Mouse (Mus musculus) hindbrain, embryonic 12.5 days (tissue): ENCODE data around the gene Gcnt3. TPM values are rescaled to one million over a fixed set of nuclear protein-coding genes. Genes with fewer than 3 reads are reported as not detected.
"Not testable (repeated sequence)": the region's sequence is repeated elsewhere in the genome, so short reads cannot be mapped to it uniquely, and the experiment has no call there.

Source experiments
- ATAC-seq: fragments of 200-750 bp; cut with Nextera tagmentation; 2 replicates; pipeline ENCODE4 v1.8.0; 2017; ENCODE audit warnings: moderate TSS enrichment; ENCODE audit not compliant: low FRiP score
- H3K27ac ChIP-seq: fragments of 300-500 bp; sonication (generic); 2 replicates; pipeline ENCODE4 v1.5.1; 2016; ENCODE audit warnings: mild to moderate bottlenecking
- H3K27me3 ChIP-seq: fragments of 300-500 bp; sonication (generic); 2 replicates; pipeline ENCODE4 v1.6.1; 2016; ENCODE audit warnings: mild to moderate bottlenecking
- H3K36me3 ChIP-seq: fragments of 300-500 bp; sonication (generic); 2 replicates; pipeline ENCODE4 v1.6.1; 2016; ENCODE audit warnings: mild to moderate bottlenecking
- H3K4me1 ChIP-seq: fragments of 300-500 bp; sonication (generic); 2 replicates; pipeline ENCODE4 v1.6.1; 2016
- H3K4me2 ChIP-seq: fragments of 300-500 bp; sonication (generic); replicated peaks from 2 replicates; pipeline ENCODE4 v1.6.1; 2016; ENCODE audit warnings: mild to moderate bottlenecking
- H3K4me3 ChIP-seq: fragments of 300-500 bp; sonication (generic); 2 replicates; pipeline ENCODE4 v1.5.1; 2016; ENCODE audit warnings: mild to moderate bottlenecking
- H3K9ac ChIP-seq: fragments of 300-500 bp; sonication (generic); 2 replicates; pipeline ENCODE4 v1.6.1; 2016; ENCODE audit warnings: mild to moderate bottlenecking, moderate library complexity
- H3K9me3 ChIP-seq: fragments of 300-500 bp; sonication (generic); replicated peaks from 2 replicates; pipeline ENCODE4 v1.6.1; 2016; ENCODE audit warnings: mild to moderate bottlenecking
- WGBS: fragments of 180-500 bp; shearing (Covaris S2); methylation state at CpG from one replicate; pipeline ENCODE4 v1.1.7; 2016; 5-methylcytosine and 5-hydroxymethylcytosine counted together
- polyA plus RNA-seq: library from polyadenylated mRNA; unstranded; fragments of >200 nt; fragmentation: Nextera tagmentation; extraction: Ambion mirVana; gene quantifications from 2 replicates; pipeline ENCODE4 v1.2.1, GENCODE M21; 2016

Gene Gcnt3
- polyA plus RNA-seq, 1 experiment from 2014 or later: not detected

DNA sequence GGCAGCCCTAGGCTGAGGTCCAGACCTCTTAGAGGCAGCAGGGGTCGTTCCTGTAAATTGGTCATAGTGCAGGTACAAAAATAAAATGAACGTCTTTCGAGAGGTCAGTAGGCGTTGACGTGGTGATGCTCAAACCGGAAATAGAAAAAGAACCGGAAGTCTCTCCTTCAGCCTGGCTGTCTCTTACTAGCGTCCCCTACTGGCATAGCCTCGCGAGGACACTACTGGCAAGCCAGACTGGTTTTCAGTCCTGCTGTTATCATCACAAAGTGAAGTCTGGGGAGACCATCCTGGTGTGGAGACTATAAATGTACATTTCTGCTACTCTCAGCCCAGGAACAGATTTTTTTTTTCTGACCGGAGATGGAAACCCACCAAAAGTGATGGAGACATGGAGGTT lies 2.7 kb upstream of the Gcnt3 start:
- Histone ChIP-seq H3K4me3 (no peak overlapping the region), H3K27me3 (no peaks in the 10 kb centered on the region), H3K4me2 (no peak overlapping the region), H3K4me1 (no peaks in the 10 kb centered on the region), H3K36me3 (no peaks in the 10 kb centered on the region), H3K27ac (no peak overlapping the region), H3K9me3 (no peaks in the 10 kb centered on the region), H3K9ac (no peak overlapping the region)
- no peak for ATAC-seq
- 88% methylated on average over 11 of the region's 11 CpGs for WGBS

GRCm38 (mm10) chr9:70039597-70040385 lies 1.9 kb upstream of the Gcnt3 start:
- no peak overlapping the region for H3K27ac ChIP-seq
- 88% methylated on average over 6 of the region's 6 CpGs for WGBS
- H3K36me3 ChIP-seq: no peaks in the 10 kb centered on the region
- no peaks in the 10 kb centered on the region for H3K9me3 ChIP-seq
- ATAC-seq: no peak
- H3K9ac ChIP-seq: no peak overlapping the region
- no peaks in the 10 kb centered on the region for H3K27me3 ChIP-seq
- H3K4me2 ChIP-seq: no peak overlapping the region
- no peak overlapping the region for H3K4me3 ChIP-seq
- no peaks in the 10 kb centered on the region for H3K4me1 ChIP-seq

GRCm38 (mm10) chr9:70036646-70037045 lies 1.2 kb downstream of the Gcnt3 start:
- H3K9me3 ChIP-seq: no peaks in the 10 kb centered on the region
- no peak overlapping the region for H3K9ac ChIP-seq
- no peak overlapping the region for H3K4me2 ChIP-seq
- H3K27ac ChIP-seq: no peak overlapping the region
- no peak for ATAC-seq
- 77% methylated on average over 4 of the region's 4 CpGs for WGBS
- H3K27me3 ChIP-seq: no peaks in the 10 kb centered on the region
- no peak overlapping the region for H3K4me3 ChIP-seq
- no peaks in the 10 kb centered on the region for H3K36me3 ChIP-seq
- no peaks in the 10 kb centered on the region for H3K4me1 ChIP-seq

DNA sequence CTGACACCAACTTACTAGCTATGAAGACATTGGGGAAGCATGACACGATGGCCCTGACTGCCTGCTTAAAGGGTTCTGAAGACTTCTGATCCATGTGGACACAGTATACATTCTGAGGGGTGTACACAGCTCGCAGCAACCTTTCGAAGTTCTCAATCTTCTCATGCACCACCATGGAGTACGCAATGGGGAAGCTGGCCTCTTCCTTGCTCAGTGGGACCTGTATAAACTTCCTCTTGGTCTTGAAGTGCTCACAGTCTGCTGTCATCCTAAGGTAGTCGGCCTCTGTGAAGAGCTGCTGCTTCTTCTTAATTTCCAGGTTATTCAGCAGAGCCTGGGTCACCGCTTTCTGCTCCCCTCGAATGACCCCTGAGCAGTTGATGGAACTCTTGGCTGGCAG lies 3.2 kb downstream of the Gcnt3 start:
- Histone ChIP-seq H3K27ac (no peak overlapping the region), H3K9me3 (no peaks in the 10 kb centered on the region), H3K4me2 (no peak overlapping the region), H3K36me3 (no peaks in the 10 kb centered on the region), H3K9ac (no peak overlapping the region), H3K4me1 (no peaks in the 10 kb centered on the region), H3K27me3 (no peaks in the 10 kb centered on the region), H3K4me3 (no peak overlapping the region)
- no peak for ATAC-seq
- WGBS: 93% methylated on average over 7 of the region's 7 CpGs

DNA sequence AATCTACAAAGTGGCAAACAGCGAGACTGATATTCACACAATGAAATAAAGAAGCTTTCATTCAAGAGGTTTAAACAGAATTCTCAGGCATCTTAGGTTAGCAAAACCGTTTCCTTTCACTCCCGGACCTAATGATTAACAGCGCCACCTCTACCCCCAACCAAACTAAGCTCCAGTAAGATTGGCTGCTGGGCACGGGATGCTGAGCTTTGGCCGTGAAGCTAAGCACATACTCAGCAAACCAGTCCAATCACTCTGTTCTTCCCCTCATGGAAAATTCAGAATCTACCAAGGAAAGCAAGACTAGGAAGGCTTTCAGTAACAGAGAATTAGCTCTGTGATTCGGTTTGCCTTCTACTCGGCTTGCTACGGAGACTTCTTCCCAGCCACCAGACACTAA lies 4.8 kb downstream of the Gcnt3 start:
- H3K9me3 ChIP-seq: no peaks in the 10 kb centered on the region
- H3K4me2 ChIP-seq: no peak overlapping the region
- no peak overlapping the region for H3K9ac ChIP-seq
- H3K27me3 ChIP-seq: no peaks in the 10 kb centered on the region
- H3K36me3 ChIP-seq: no peaks in the 10 kb centered on the region
- H3K4me1 ChIP-seq: no peaks in the 10 kb centered on the region
- no peak overlapping the region for H3K4me3 ChIP-seq
- WGBS: 61% methylated on average over 9 of the region's 9 CpGs
- no peak overlapping the region for H3K27ac ChIP-seq
- ATAC-seq: no peak

- Histone ChIP-seq H3K9me3 (no peaks in the 10 kb centered on the region), H3K27ac (no peak overlapping the region), H3K27me3 (no peaks in the 10 kb centered on the region), H3K4me1 (no peaks in the 10 kb centered on the region), H3K4me2 (no peak overlapping the region), H3K4me3 (no peak overlapping the region), H3K36me3 (no peaks in the 10 kb centered on the region), H3K9ac (no peak overlapping the region)
- 96% methylated on average over 1 of the region's 1 CpGs for WGBS
- no peak for ATAC-seq
Measured at GRCm38 (mm10) chr9:70032167-70032566, 5.7 kb downstream of the Gcnt3 start.

- H3K4me2 ChIP-seq: no peak overlapping the region
- no peaks in the 10 kb centered on the region for H3K9me3 ChIP-seq
- ATAC-seq: no peak
- no peak overlapping the region for H3K4me3 ChIP-seq
- no peak overlapping the region for H3K9ac ChIP-seq
- 85% methylated on average over 2 of the region's 2 CpGs for WGBS
- no peaks in the 10 kb centered on the region for H3K27me3 ChIP-seq
- H3K36me3 ChIP-seq: 0 out of 2 replicates have a peak, but pooled peaks cover 5% of the 10 kb centered on the region
- no peak overlapping the region for H3K27ac ChIP-seq
- H3K4me1 ChIP-seq: no peaks in the 10 kb centered on the region
Measured at GRCm38 (mm10) chr9:70025365-70026012, 12.4 kb downstream of the Gcnt3 start.

DNA sequence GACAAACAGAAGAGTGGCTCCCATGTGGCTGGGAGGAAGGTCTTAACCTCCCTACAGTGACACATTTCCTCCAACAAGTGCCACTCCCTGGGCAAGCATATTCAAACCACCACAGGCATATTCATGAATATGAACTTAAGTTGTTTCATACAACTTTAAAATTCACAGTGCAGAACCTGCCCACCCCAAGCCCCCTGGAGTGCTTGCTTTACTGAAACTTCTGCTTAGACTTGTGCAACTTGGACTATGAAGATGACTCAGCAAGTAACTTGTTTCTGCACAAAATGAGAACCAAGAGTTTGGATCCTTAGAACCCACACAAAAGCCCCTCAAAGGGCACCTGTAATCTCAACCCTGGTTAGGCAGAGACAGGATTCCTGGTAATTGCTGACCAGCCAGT lies 13.2 kb downstream of the Gcnt3 start:
- no peak for ATAC-seq
- Histone ChIP-seq H3K4me1 (no peaks in the 10 kb centered on the region), H3K9ac (no peak overlapping the region)

GRCm38 (mm10) chr9:70023615-70024014 lies 14.3 kb downstream of the Gcnt3 start:
- H3K9ac ChIP-seq, H3K27me3 ChIP-seq, H3K4me2 ChIP-seq, H3K27ac ChIP-seq, H3K4me3 ChIP-seq, H3K9me3 ChIP-seq, ATAC-seq, H3K4me1 ChIP-seq: not testable (repeated sequence)
- peaks cover 10% of the 10 kb centered on the region for H3K36me3 ChIP-seq
- 71% methylated on average over 1 of the region's 1 CpGs for WGBS

More for the DNA sequence above, 13.2 kb downstream of the Gcnt3 start:
- Histone ChIP-seq H3K27me3 (no peaks in the 10 kb centered on the region), H3K36me3 (peaks cover 10% of the 10 kb centered on the region), H3K9me3 (no peaks in the 10 kb centered on the region), H3K27ac (no peak overlapping the region), H3K4me2 (no peak overlapping the region), H3K4me3 (no peak overlapping the region)

- 95% methylated on average over 4 of the region's 4 CpGs for WGBS
- Histone ChIP-seq H3K4me3 (no peak overlapping the region), H3K4me1 (no peaks in the 10 kb centered on the region), H3K36me3 (peaks cover 12% of the 10 kb centered on the region), H3K4me2 (no peak overlapping the region), H3K27ac (no peak overlapping the region), H3K9ac (no peak overlapping the region), H3K27me3 (no peaks in the 10 kb centered on the region), H3K9me3 (no peaks in the 10 kb centered on the region)
- ATAC-seq: no peak
Measured at GRCm38 (mm10) chr9:70022083-70022482, 15.8 kb downstream of the Gcnt3 start.

DNA sequence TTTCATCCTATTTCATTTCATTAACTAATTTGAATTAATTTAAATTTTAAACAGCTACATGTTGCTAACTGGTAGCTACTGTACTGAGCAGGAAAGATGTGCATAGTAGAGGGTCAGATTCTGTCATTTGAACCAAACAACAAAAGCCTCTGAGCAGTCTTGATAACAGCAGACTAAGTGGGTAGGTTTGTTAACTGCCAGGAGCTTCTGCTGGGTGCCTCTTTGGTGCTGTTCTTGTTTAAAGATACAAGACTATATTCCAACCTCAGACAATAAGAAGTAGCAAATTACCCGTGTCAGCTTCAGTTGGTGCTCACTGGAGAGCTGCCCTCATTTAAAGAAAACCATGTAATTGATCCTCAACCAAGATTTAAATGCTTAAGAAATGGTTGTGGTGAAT lies 16.3 kb downstream of the Gcnt3 start:
- Histone ChIP-seq H3K9me3 (no peaks in the 10 kb centered on the region), H3K36me3 (peaks cover 13% of the 10 kb centered on the region), H3K27me3 (no peaks in the 10 kb centered on the region), H3K4me2 (no peak overlapping the region), H3K4me1 (no peaks in the 10 kb centered on the region), H3K9ac (no peak overlapping the region), H3K27ac (no peak overlapping the region), H3K4me3 (no peak overlapping the region)
- no peak for ATAC-seq
- WGBS: 70% methylated on average over 1 of the region's 1 CpGs

- no peak for ATAC-seq
- Histone ChIP-seq H3K4me1 (peaks cover under 1% of the 10 kb centered on the region; the same call in 1 of the 2 replicates), H3K27me3 (no peaks in the 10 kb centered on the region)
Measured at GRCm38 (mm10) chr9:70018879-70019278, 19.0 kb downstream of the Gcnt3 start.

DNA sequence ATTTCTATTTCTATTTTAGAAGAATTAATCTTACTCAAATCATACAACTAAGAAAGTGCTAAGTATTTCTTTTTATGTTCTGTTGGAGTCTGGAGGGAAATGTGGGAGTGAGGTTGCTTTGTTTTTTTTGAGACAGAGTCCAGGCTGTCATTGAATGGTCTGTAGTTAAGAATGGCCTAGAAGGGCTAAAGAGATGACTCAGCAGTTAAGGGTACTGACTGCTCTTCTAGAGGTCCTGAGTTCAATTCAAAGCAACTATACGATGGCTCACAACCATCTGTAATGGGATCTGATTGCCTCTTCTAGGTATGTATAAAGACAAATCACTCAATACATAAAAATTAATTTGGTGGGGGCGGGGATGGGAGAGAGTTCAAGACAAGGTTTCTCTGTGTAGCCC lies 22.3 kb downstream of the Gcnt3 start:
- 89% methylated on average over 2 of the region's 2 CpGs for WGBS
- Histone ChIP-seq H3K9me3 (no peaks in the 10 kb centered on the region), H3K36me3 (peaks cover 8% of the 10 kb centered on the region)

More at GRCm38 (mm10) chr9:70018879-70019278, 19.0 kb downstream of the Gcnt3 start:
- Histone ChIP-seq H3K36me3 (peaks cover 13% of the 10 kb centered on the region), H3K9me3 (no peaks in the 10 kb centered on the region), H3K9ac (no peak overlapping the region), H3K4me3 (no peak overlapping the region), H3K4me2 (no peak overlapping the region), H3K27ac (no peak overlapping the region)

More for the DNA sequence above, 22.3 kb downstream of the Gcnt3 start:
- Histone ChIP-seq H3K27ac (no peak overlapping the region), H3K4me2 (no peak overlapping the region), H3K4me3 (no peak overlapping the region), H3K9ac (no peak overlapping the region), H3K4me1 (peaks cover 12% of the 10 kb centered on the region), H3K27me3 (no peaks in the 10 kb centered on the region)
- ATAC-seq: no peak
